Mouse (Mus musculus): ENCODE data around the gene Dstyk.

Dstyk gene

GRCm38 (mm10) chr1:132417319-132418251 is at the start of gene Dstyk:
TSS of gene Dstyk (plus strand) at chr1:132417555.
- DNase-seq (ENCODE audit: low spot score in 2 of 2): peak; percentile 90

DNA sequence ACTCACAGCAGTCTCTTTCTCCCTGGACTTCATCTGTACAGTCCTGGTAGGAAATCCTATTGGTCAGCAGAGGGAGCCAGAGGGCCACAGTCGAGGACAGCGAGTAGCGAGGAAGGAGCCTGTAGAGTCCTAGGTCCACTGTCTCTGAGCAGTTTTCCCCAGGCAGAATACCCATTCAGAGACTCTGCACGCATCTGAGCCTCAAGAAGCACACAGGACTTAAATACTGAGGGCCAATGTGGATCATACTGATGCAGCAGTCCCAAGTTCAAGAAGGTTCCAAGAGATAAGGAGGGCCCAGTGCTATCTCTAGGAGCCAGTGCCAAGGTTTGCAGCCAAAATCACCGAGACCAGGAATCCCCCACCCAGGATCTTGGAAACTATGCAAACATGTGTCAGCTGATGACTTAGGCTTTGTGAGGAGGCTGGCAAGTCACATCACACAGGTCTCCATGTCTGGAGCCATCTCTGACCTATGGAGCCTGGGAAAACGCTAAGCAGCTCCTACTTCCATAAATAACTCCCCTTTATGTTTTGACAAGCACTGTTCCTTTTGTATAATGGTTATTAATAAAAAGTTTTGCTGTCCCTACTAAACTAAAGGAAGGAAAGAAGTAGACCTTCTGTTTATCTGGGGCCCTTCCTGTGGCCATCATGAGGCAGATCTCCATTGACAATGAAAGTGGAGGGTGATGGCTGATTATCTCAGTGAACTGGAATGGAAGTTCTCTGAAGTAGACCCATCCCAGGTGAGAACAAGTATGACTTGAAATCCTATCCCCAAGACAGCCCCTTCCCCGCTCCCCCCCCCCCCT is 49.5 kb upstream of the Dstyk start:
- peak; percentile 58 to 80 for DNase-seq (ENCODE audit: low spot score in 2 of 2)

GRCm38 (mm10) chr1:132370681-132371173 is 46.6 kb upstream of the Dstyk start:
- no peak for DNase-seq (ENCODE audit: low spot score in 2 of 2)

DNA sequence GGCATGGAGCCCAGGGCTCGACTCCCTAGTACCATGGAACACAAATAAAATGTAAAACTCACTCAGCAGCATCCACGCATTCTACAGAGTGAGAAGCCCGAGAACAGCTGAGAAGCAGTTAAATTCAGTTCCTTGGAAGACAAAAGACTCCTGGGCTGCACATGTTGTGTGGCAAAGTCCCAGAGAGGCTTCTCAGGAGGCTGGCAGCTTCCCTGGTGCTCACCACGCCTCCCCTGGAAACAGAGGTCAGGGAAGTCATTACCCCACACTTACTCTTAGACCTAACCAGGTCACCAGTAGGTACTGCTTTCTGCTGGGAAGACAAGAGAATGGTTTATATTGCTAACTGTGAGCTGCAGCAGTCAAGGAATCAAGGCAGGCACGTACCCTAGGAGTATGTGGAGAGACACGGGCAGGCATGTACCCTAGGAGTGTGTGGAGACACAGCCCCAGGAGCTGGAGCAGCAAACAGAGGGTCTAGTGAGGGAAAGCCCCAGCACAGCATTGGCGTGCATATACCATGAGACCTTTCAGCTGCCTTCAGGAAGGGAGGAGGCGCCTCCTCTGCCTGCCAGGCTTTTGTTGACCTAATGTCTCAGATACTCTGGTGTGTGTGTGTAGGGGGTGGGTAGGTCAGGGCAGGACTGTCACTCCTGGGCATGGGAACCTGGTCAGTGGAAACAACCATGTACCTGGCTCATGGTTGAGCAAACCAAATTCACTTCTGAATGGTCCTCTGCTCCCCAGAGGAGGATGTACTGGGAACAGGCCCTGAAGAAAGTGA is 45.9 kb upstream of the Dstyk start:
- DNase-seq (ENCODE audit: low spot score in 2 of 2): no peak

DNA sequence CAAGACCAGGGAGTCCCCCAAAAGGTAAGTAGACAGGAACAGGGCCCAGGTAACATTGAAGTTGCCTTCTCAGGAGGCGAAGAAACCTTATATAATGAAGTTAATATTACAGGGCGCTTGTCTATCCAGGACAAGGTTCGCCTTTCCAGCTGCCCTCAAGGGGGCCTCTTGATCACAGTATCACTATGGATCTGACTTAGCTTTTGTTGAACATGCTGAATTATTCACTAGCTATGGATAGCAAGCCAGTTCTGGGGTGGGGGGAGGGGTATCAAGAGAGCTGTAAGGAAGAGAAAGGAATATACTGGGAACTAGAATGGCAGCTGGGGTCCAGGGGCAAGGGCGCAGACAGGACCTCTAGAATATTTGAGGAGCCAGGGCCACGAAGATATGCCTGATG is 45.0 kb upstream of the Dstyk start:
- no peak for DNase-seq (ENCODE audit: low spot score in 2 of 2)

GRCm38 (mm10) chr1:132372896-132373534 is 44.3 kb upstream of the Dstyk start:
- DNase-seq (ENCODE audit: low spot score in 2 of 2): no peak

DNA sequence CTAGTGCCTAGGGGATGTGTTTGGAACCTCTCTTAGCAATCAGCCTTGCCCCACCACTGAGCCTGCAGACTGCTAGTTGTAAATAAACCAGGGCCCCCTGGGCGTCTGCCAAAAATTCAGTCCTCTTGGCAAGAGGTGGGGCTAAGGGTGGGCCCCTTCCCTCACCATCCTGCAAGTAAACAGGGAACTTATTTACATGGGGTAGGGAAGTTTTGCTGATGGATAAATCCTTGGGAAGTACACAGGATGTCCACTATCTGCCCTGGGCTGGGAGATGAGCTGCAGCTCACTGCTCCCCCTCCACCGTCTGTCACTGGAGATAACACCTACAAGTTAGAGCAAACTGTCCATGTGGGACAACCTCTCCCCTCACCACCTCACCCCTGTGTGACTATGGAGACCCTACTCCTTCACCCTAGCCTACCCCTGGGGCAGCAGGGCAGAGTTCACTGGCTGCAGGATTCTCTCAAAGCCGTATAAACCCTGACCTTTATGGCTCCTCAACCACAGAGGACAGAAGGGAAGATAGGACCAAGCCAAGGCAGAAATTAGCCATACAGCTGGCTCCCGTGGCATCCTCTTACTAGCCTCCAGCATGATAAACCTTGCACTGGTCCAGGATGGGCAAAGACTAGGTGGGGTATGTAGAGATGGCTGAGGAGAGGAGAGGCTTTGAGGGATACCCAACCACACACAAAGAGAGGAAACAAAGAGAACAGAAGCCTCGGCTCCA is 43.0 kb upstream of the Dstyk start:
- DNase-seq (ENCODE audit: low spot score in 2 of 2): no peak

DNA sequence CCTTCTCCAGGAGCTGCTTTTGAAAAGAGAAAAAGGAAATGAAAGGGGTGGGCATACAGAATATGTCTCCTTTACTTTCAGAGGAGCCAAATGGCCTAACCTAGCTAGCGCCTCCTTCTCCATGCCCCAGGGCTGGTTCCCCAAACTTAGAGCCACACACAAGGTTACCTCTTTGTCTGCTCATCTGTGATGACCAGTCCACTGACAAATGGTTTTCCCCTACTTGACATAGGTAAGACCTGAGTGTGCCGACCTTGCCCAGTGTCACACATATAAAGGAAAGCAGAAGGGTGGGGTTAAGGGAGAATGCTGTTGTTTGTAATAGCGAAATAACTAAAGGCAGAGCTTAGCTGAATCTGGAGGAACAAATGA is 42.5 kb upstream of the Dstyk start:
- no peak for DNase-seq (ENCODE audit: low spot score in 2 of 2)

DNA sequence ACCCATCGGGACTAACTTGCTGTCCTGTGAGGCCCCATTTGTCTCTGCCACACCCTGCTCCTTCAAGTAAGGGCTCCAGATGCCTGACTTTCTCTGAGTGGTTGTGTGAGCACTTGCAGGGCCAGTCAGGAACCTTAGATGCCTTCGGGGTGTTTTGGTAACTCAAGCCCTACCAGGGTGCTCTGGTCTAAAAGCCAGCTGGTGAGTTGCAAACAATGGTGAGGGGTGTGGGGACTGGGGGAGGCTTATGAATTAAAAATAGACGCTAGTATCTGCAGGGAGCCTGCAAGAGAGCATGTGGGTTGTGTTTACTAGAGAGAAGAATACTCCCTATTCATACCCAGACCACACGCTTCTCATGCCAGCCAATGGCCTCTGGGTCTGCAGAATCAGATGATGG is 42.1 kb upstream of the Dstyk start:
- DNase-seq (ENCODE audit: low spot score in 2 of 2): no peak

GRCm38 (mm10) chr1:132376211-132377054 is 40.9 kb upstream of the Dstyk start:
- no peak for DNase-seq (ENCODE audit: low spot score in 2 of 2)

GRCm38 (mm10) chr1:132377055-132377365 is 40.3 kb upstream of the Dstyk start:
- DNase-seq (ENCODE audit: low spot score in 2 of 2): no peak

DNA sequence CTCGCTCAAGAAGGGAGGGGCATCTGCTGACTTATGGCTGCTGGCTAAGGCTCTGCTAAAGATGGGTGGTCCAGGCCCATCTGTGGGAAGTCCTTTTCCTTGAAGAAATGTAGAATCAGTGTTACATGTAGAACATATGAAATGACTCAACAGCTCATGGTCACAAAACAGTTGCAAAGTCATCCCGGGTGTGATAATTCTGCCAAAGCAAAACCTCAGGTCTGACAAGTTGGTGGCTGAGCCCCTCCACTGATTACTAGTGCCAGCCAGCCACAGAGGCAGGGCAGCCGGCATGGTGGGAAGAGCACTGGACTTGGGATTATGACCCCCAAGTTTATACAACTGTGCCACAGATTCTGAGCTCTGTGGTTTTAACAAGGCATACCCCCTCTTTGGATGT is 39.5 kb upstream of the Dstyk start:
- no peak for DNase-seq (ENCODE audit: low spot score in 2 of 2)

DNA sequence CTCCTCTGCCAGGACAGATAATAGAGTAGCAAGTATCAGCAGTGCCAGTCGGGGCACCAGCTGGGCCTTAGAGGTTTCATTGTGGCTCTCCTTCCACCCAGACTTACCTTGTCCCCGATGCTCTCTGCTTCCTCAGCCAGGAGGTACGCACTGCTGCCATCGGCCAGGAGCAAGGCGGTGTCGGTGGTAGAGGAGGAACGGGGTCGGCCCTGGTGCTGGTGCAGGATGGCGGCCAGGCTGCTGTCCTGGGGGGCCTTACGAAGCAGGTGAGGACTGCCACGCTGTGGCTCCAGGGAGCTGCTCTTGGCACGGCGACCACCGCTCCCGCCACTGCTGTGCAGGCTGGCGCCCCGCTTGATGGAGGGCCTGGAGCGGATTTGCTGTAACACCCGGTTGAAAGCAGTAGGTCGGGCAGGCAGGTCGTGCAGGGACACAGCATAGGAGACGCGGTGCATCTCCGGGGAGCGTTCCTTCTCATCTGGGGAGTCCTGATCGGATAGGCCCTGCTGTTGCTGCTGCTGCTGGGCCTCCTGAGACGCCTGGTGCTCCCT is 36.7 kb upstream of the Dstyk start:
- no peak for DNase-seq (ENCODE audit: low spot score in 2 of 2)

GRCm38 (mm10) chr1:132381929-132382328 is 35.4 kb upstream of the Dstyk start:
- no peak for DNase-seq (ENCODE audit: low spot score in 2 of 2)

DNA sequence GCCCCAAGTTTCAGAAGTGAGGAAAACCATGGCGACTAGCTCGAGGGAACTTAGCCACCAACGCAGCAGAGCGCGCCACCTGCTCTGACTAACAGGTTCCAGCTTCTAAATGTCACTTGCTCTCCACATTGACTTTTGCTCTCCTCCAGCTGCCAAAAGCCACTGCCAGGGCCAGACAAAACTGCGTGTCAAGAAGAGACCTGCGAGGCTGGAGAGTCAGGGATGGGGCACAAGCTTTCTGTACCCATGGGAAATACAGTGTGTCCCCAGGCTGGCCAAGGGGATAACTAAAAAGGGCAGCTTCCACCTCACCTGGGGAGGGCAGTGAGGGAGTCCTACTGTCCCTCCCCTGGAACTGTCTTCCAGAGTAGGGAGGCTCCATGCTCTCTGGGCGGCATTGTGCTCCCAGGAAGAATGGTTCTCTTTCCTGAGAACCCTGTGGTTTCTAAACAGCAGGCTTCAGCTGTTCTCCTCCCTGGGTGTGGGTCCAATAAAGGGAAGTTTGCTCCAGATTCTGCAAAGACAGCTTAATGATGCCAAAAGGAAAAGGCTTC is 33.3 kb upstream of the Dstyk start:
- no peak for DNase-seq (ENCODE audit: low spot score in 2 of 2)

GRCm38 (mm10) chr1:132385266-132385665 is 32.1 kb upstream of the Dstyk start:
- DNase-seq (ENCODE audit: low spot score in 2 of 2): no peak

- no peak for DNase-seq (ENCODE audit: low spot score in 2 of 2)
Observed at GRCm38 (mm10) chr1:132385711-132386110, 31.6 kb upstream of the Dstyk start.

- DNase-seq (ENCODE audit: low spot score in 2 of 2): no peak
Observed at GRCm38 (mm10) chr1:132386266-132386665, 31.1 kb upstream of the Dstyk start.

DNA sequence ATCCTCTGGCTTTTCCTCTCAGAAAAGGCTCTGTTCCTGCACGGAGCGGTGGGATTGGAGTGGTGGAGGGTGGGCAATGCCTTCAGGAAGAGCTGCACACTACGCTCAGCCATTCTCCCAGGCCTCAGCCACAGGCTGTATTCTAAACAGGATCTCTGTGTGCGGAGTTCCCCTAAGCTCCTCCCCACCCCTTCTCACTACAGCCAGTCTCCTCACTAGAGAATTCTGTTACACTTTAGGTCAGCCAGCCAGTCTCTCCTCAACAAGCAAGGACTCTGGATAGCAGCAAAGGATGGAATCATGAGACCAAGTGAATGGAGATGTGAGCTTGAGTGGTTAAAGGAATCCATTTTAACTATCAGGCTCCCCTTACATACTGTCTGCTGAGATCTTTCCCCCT is 29.4 kb upstream of the Dstyk start:
- no peak for DNase-seq (ENCODE audit: low spot score in 2 of 2)

All from urinary bladder, adult 18-20 months (tissue).